Mouse (Mus musculus): ENCODE data around the gene Samd3.

Samd3 gene

GRCm38 (mm10) chr10:26229488-26229887, at the start of gene Samd3:
TSS of gene Samd3 (plus strand) at chr10:26229707.
- no peak for DNase-seq (ENCODE audit: low read depth, low spot score)

GRCm38 (mm10) chr10:26185289-26185688, 44.2 kb upstream of the Samd3 start:
- DNase-seq (ENCODE audit: low read depth, low spot score) = no peak

- no peak for DNase-seq (ENCODE audit: low read depth, low spot score)
Observed at GRCm38 (mm10) chr10:26190811-26191210, 38.7 kb upstream of the Samd3 start.

- peak; percentile 43 for DNase-seq (ENCODE audit: low read depth, low spot score)
Observed at GRCm38 (mm10) chr10:26194892-26195291, 34.6 kb upstream of the Samd3 start.

- DNase-seq (ENCODE audit: low read depth, low spot score) = no peak
Observed at GRCm38 (mm10) chr10:26202708-26203368, 26.7 kb upstream of the Samd3 start.

GRCm38 (mm10) chr10:26220729-26221128, 8.8 kb upstream of the Samd3 start:
- DNase-seq (ENCODE audit: low read depth, low spot score) = no peak

- DNase-seq (ENCODE audit: low read depth, low spot score) = no peak
Observed at GRCm38 (mm10) chr10:26226241-26226640, 3.3 kb upstream of the Samd3 start.

GRCm38 (mm10) chr10:26226734-26227133, 2.8 kb upstream of the Samd3 start:
- DNase-seq (ENCODE audit: low read depth, low spot score) = no peak

- DNase-seq (ENCODE audit: low read depth, low spot score) = no peak
Observed at GRCm38 (mm10) chr10:26228187-26228586, 1.3 kb upstream of the Samd3 start.

- DNase-seq (ENCODE audit: low read depth, low spot score) = no peak
Observed at GRCm38 (mm10) chr10:26232071-26232653, 2.7 kb downstream of the Samd3 start.

GRCm38 (mm10) chr10:26238559-26238958, 9.1 kb downstream of the Samd3 start:
- no peak for DNase-seq (ENCODE audit: low read depth, low spot score)

- DNase-seq (ENCODE audit: low read depth, low spot score) = no peak
Observed at GRCm38 (mm10) chr10:26239090-26239489, 9.6 kb downstream of the Samd3 start.

- no peak for DNase-seq (ENCODE audit: low read depth, low spot score)
Observed at GRCm38 (mm10) chr10:26243203-26243602, 13.7 kb downstream of the Samd3 start.

GRCm38 (mm10) chr10:26244466-26244865, 15.0 kb downstream of the Samd3 start:
- DNase-seq (ENCODE audit: low read depth, low spot score) = no peak

GRCm38 (mm10) chr10:26249426-26250165, 20.1 kb downstream of the Samd3 start:
- no peak for DNase-seq (ENCODE audit: low read depth, low spot score)

GRCm38 (mm10) chr10:26259908-26260307, 30.4 kb downstream of the Samd3 start:
- DNase-seq (ENCODE audit: low read depth, low spot score) = no peak

GRCm38 (mm10) chr10:26263744-26264459, 34.4 kb downstream of the Samd3 start:
- DNase-seq (ENCODE audit: low read depth, low spot score) = no peak

GRCm38 (mm10) chr10:26275414-26275813, 45.9 kb downstream of the Samd3 start:
- DNase-seq (ENCODE audit: low read depth, low spot score) = no peak

GRCm38 (mm10) chr10:26280009-26280408, 50.5 kb downstream of the Samd3 start:
- peak; percentile 8 for DNase-seq (ENCODE audit: low read depth, low spot score)

- no peak for DNase-seq (ENCODE audit: low read depth, low spot score)
Observed at GRCm38 (mm10) chr10:26287136-26287535, 57.6 kb downstream of the Samd3 start.

GRCm38 (mm10) chr10:26297200-26297599, 67.7 kb downstream of the Samd3 start:
- no peak for DNase-seq (ENCODE audit: low read depth, low spot score)

- DNase-seq (ENCODE audit: low read depth, low spot score) = no peak
Observed at GRCm38 (mm10) chr10:26297626-26298025, 68.1 kb downstream of the Samd3 start.
